Mouse (Mus musculus): ENCODE results near the gene Cyb5r1. TPM values are rescaled to one million over a fixed set of nuclear protein-coding genes. Genes with fewer than 3 reads are reported as not detected.
A peak's percentile ranks its signal among the peaks of the same experiment; 100 is the strongest.

The Cyb5r1 gene
- total RNA-seq (2014; rRNA removed) (9.2 and 16.0 TPM in 2 replicates), polyA plus RNA-seq (2015; fragmentation: Nextera tagmentation; extraction: Ambion mirVana) (9.5 and 14.5 TPM in 2 replicates)

- no peaks in the 10 kb centered on the region for H3K4me1 ChIP-seq (ENCODE audit: insufficient read depth)
- no peak within 1 kb of the TSS for H3K27ac ChIP-seq (ENCODE audit: low read depth, low read length)
- WGBS = 1% methylated on average over 43 of the region's 43 CpGs
- H3K36me3 ChIP-seq (ENCODE audit: insufficient read depth) = 0 out of 2 replicates have a peak, but pooled peaks cover 9% of the 10 kb centered on the region
- no peaks in the 10 kb centered on the region for H3K9me3 ChIP-seq (ENCODE audit: low read length)
- peak; percentile 68 for DNase-seq
- H3K4me2 ChIP-seq (ENCODE audit: low read depth) = peak within 1 kb of the TSS; percentile 94
- no peaks in the 10 kb centered on the region for H3K27me3 ChIP-seq (ENCODE audit: insufficient read depth, low read length)
- H3K9ac ChIP-seq = peak within 1 kb of the TSS; percentile 70
- peak; percentile 94 for ATAC-seq
- H3K4me3 ChIP-seq (ENCODE audit: low read depth, low read length) = peak within 1 kb of the TSS; percentile 67
- no peak for TF ChIP-seq CTCF (IDR thresholded peaks at IDR 0.05; ENCODE audit: low read depth)
Observed at GRCm38 (mm10) chr1:134405509-134406413, at the start of gene Cyb5r1. TSS of gene Cyb5r1 (plus strand) at chr1:134405559.

GRCm38 (mm10) chr1:134357461-134357860 lies 47.9 kb upstream of the Cyb5r1 start:
- Histone ChIP-seq H3K4me3 (ENCODE audit: low read depth, low read length) (no peak overlapping the region), H3K4me2 (ENCODE audit: low read depth) (no peak overlapping the region), H3K4me1 (ENCODE audit: insufficient read depth) (peaks cover 12% of the 10 kb centered on the region; the same call in 1 of the 2 replicates), H3K27me3 (ENCODE audit: insufficient read depth, low read length) (no peaks in the 10 kb centered on the region), H3K27ac (ENCODE audit: low read depth, low read length) (no peak overlapping the region), H3K9me3 (ENCODE audit: low read length) (no peaks in the 10 kb centered on the region), H3K36me3 (ENCODE audit: insufficient read depth) (peaks cover 52% of the 10 kb centered on the region), H3K9ac (no peak overlapping the region)
- no peak for DNase-seq
- no peak for ATAC-seq
- no peak for TF ChIP-seq CTCF (IDR thresholded peaks at IDR 0.05; ENCODE audit: low read depth)
- 88% methylated on average over 4 of the region's 4 CpGs for WGBS

GRCm38 (mm10) chr1:134360656-134361055 lies 44.7 kb upstream of the Cyb5r1 start:
- no peak for TF ChIP-seq CTCF (IDR thresholded peaks at IDR 0.05; ENCODE audit: low read depth)
- Histone ChIP-seq H3K27me3 (ENCODE audit: insufficient read depth, low read length) (no peaks in the 10 kb centered on the region), H3K4me2 (ENCODE audit: low read depth) (peak overlapping the region; percentile 71), H3K4me1 (ENCODE audit: insufficient read depth) (peaks cover 13% of the 10 kb centered on the region; the same call in 1 of the 2 replicates), H3K36me3 (ENCODE audit: insufficient read depth) (peaks cover 28% of the 10 kb centered on the region), H3K9me3 (ENCODE audit: low read length) (no peaks in the 10 kb centered on the region), H3K4me3 (ENCODE audit: low read depth, low read length) (peak overlapping the region; percentile 88), H3K27ac (ENCODE audit: low read depth, low read length) (no peak overlapping the region), H3K9ac (no peak overlapping the region)
- WGBS = 80% methylated on average over 7 of the region's 7 CpGs
- no peak for DNase-seq
- ATAC-seq = no peak

GRCm38 (mm10) chr1:134361195-134361856 lies 44.0 kb upstream of the Cyb5r1 start:
- peaks cover 13% of the 10 kb centered on the region; the same call in 1 of the 2 replicates for H3K4me1 ChIP-seq (ENCODE audit: insufficient read depth)
- DNase-seq (no peak), ATAC-seq (peak; percentile 74)
- TF ChIP-seq CTCF (IDR thresholded peaks at IDR 0.05; ENCODE audit: low read depth) = no peak
- no peaks in the 10 kb centered on the region for H3K9me3 ChIP-seq (ENCODE audit: low read length)
- peak overlapping the region; percentile 71 for H3K4me2 ChIP-seq (ENCODE audit: low read depth)
- peak overlapping the region; percentile 90 for H3K9ac ChIP-seq
- no peaks in the 10 kb centered on the region for H3K27me3 ChIP-seq (ENCODE audit: insufficient read depth, low read length)
- H3K27ac ChIP-seq (ENCODE audit: low read depth, low read length) = peak overlapping the region; percentile 85
- H3K36me3 ChIP-seq (ENCODE audit: insufficient read depth) = peaks cover 21% of the 10 kb centered on the region
- peak overlapping the region; percentile 88 for H3K4me3 ChIP-seq (ENCODE audit: low read depth, low read length)
- WGBS = 4% methylated on average over 41 of the region's 44 CpGs

- Histone ChIP-seq H3K4me3 (ENCODE audit: low read depth, low read length) (peak within 1 kb of the TSS; percentile 88), H3K27me3 (ENCODE audit: insufficient read depth, low read length) (no peaks in the 10 kb centered on the region), H3K9ac (peak within 1 kb of the TSS; percentile 90), H3K4me1 (ENCODE audit: insufficient read depth) (peaks cover 13% of the 10 kb centered on the region; the same call in 1 of the 2 replicates), H3K9me3 (ENCODE audit: low read length) (no peaks in the 10 kb centered on the region), H3K27ac (ENCODE audit: low read depth, low read length) (peak within 1 kb of the TSS; percentile 85), H3K36me3 (ENCODE audit: insufficient read depth) (peaks cover 20% of the 10 kb centered on the region), H3K4me2 (ENCODE audit: low read depth) (peak within 1 kb of the TSS; percentile 71)
- peak; percentile 98 for DNase-seq
- no peak for TF ChIP-seq CTCF (IDR thresholded peaks at IDR 0.05; ENCODE audit: low read depth)
- WGBS = under 1% methylated on average over 38 of the region's 38 CpGs
- ATAC-seq = peak; percentile 99
Observed at GRCm38 (mm10) chr1:134361857-134362212, 43.5 kb upstream of the Cyb5r1 start, which contains the start of gene Tmem183a. TSS of gene Tmem183a (minus strand) at chr1:134361979.

GRCm38 (mm10) chr1:134363194-134363593 lies 42.2 kb upstream of the Cyb5r1 start:
- TF ChIP-seq CTCF (IDR thresholded peaks at IDR 0.05; ENCODE audit: low read depth) = no peak
- DNase-seq (no peak), ATAC-seq (no peak)
- Histone ChIP-seq H3K4me3 (ENCODE audit: low read depth, low read length) (no peak overlapping the region), H3K4me1 (ENCODE audit: insufficient read depth) (peaks cover 13% of the 10 kb centered on the region; the same call in 1 of the 2 replicates), H3K36me3 (ENCODE audit: insufficient read depth) (peaks cover 11% of the 10 kb centered on the region), H3K9me3 (ENCODE audit: low read length) (no peaks in the 10 kb centered on the region), H3K27ac (ENCODE audit: low read depth, low read length) (no peak overlapping the region), H3K9ac (no peak overlapping the region), H3K27me3 (ENCODE audit: insufficient read depth, low read length) (no peaks in the 10 kb centered on the region), H3K4me2 (ENCODE audit: low read depth) (no peak overlapping the region)
- 73% methylated on average over 4 of the region's 4 CpGs for WGBS

Data from forebrain, postnatal 0 days (tissue).